Mouse (Mus musculus): ENCODE results near the gene Mup6. TPM values are rescaled to one million over a fixed set of nuclear protein-coding genes. Genes with fewer than 3 reads are reported as not detected.

The Mup6 gene
- polyA plus RNA-seq (2012; rRNA removed): not detected in 2 replicates
- polyA plus RNA-seq (2014; fragmentation: Nextera tagmentation; extraction: Ambion mirVana): not detected in 2 replicates

DNA sequence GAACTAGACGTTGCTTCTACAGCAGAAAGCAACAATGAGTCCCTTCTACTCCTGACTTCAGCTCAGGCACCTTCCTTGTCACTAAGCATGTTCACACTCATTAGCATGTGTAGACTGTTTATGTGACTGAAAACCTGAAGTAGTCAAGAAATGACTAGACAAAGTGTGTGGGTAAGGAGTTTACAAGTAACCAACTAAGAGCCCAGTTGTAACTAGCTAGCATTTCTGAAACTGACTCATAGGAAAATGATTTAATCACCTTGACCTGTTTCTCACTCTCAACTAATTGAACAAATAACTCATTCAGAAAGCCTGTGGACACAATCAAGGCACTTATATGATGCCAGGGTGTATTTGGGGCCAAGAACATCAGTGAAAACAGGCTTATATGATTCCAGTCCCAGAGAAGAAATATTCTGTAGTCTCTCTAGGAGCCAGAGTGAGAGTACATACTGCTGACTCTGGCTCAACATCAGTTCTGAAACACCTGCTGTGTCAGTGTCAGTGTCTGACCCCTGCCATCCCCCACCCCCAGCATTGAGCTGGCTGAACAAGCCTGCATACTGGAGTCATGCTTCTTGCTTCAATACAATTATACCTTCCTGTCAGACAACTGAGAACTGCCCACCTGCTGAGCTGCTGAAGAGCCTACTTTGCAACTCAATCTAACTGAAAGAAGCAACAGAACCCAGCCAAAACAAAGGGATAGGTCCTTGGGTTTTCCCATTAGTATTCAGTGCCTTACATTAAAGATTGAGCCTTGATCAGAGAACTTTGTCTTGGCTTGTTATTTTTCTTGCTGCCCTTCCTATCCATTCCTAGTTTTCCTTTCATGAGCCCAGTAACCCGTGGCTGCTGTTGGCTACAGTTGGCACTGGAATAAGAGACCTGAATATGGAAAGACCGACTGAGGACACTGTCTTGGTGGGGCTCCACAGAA is at the start of gene Mup6:
TSS of gene Mup6 (plus strand) at position 890 of the 940 bp plus-strand sequence.
- no peaks in the 10 kb centered on the region for H3K27me3 ChIP-seq (ENCODE audit: control insufficient read depth, insufficient read depth, low read length)
- H3K4me3 ChIP-seq (replicated peaks; ENCODE audit: low read length): no peak within 1 kb of the TSS
- no peaks in the 10 kb centered on the region for H3K4me1 ChIP-seq (ENCODE audit: control insufficient read depth, insufficient read depth, low read length)
- DNase-seq (ENCODE audit: low spot score) (no peak), ATAC-seq (ENCODE audit: low FRiP score, low read depth) (no peak)
- H3K4me2 ChIP-seq (replicated peaks; ENCODE audit: low read depth, low read length, severe bottlenecking): no peak within 1 kb of the TSS
- TF ChIP-seq POLR2A (IDR thresholded peaks at IDR 0.05; ENCODE audit: borderline replicate concordance, extremely low read depth, insufficient read depth, insufficient read length): no peak
- 48% methylated on average over 3 of the region's 3 CpGs for WGBS
- no peak within 1 kb of the TSS for H3K9ac ChIP-seq (ENCODE audit: low read depth, low read length, severe bottlenecking)
- no peaks in the 10 kb centered on the region for H3K9me3 ChIP-seq (ENCODE audit: control insufficient read depth, low read length)
- H3K36me3 ChIP-seq (ENCODE audit: control insufficient read depth, insufficient read depth, low read length): no peaks in the 10 kb centered on the region
- H3K27ac ChIP-seq (replicated peaks; ENCODE audit: low read depth, low read length): no peak within 1 kb of the TSS

DNA sequence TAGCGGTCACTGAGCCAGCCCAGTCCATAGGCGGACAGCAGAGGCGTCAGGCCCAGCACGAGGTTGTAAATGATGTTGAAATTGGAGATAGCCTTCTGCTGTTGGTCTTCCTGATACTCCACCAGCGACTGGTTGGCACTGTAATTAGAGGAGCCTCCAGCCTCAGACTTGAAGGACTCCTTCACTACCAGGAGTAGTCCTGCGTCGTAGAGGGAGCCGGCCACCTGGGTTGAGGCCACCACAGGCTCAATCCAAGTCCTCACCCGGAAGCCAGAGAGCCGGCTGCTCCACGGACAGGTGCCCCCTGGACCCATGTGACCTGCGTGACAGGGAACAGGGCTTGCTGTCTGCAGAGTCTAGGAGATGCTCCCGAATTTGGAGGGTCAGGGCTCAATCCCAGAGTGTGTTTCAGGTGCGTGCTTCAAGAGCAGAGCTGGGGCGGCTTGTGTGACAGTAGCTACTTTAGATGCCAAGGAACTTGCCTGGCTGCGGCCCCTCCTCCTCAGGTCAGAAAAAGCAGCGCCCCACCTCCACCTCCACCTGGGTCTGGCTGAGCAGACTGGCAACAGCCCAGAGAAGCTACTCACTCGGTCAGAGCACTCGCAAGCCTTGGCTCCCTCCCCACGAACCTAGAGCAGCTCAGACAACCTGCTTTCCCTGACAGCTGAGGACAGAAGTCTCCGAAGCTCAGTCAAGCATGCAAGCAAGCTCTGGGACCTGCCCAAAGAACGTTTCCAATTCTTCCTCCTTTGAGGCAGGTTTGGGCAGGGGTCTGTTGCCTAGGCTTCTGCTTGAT is 49.3 kb upstream of the Mup6 start, which contains the start of gene Slc46a2:
TSS of gene Slc46a2 (minus strand) at position 449 of the 796 bp plus-strand sequence.
- Histone ChIP-seq H3K9ac (ENCODE audit: low read depth, low read length, severe bottlenecking) (peak within 1 kb of the TSS; percentile 16; the same call in 1 of the 2 replicates), H3K27me3 (ENCODE audit: control insufficient read depth, insufficient read depth, low read length) (peaks cover 7% of the 10 kb centered on the region; the same call in 1 of the 2 replicates), H3K4me2 (replicated peaks; ENCODE audit: low read depth, low read length, severe bottlenecking) (no peak within 1 kb of the TSS), H3K4me3 (replicated peaks; ENCODE audit: low read length) (no peak within 1 kb of the TSS), H3K4me1 (ENCODE audit: control insufficient read depth, insufficient read depth, low read length) (no peaks in the 10 kb centered on the region), H3K9me3 (ENCODE audit: control insufficient read depth, low read length) (no peaks in the 10 kb centered on the region), H3K36me3 (ENCODE audit: control insufficient read depth, insufficient read depth, low read length) (no peaks in the 10 kb centered on the region), H3K27ac (replicated peaks; ENCODE audit: low read depth, low read length) (no peak within 1 kb of the TSS)
- no peak for TF ChIP-seq POLR2A (IDR thresholded peaks at IDR 0.05; ENCODE audit: borderline replicate concordance, extremely low read depth, insufficient read depth, insufficient read length)
- WGBS: 10% methylated on average over 22 of the region's 22 CpGs
- ATAC-seq (ENCODE audit: low FRiP score, low read depth): no peak
- DNase-seq (ENCODE audit: low spot score): no peak

DNA sequence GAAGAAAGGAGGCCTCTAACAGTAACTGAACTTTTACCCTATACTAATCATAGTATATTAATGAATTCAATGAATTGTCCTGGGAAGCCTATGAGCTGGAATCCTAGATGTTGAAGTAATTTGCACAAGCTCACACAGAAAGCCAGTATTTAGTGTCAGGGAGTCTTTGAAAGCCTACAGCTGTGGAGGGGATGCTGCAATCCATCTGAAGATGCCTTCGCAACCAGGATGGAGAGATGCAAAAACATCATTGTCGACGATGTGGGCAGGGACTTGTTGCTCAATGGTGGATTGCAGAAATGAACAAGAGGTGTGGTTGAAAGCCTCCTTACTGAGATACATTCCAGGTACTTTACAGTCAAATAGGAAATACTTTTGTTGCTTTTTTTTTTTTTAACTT is 46.1 kb upstream of the Mup6 start:
- TF ChIP-seq POLR2A (IDR thresholded peaks at IDR 0.05; ENCODE audit: borderline replicate concordance, extremely low read depth, insufficient read depth, insufficient read length): no peak
- Histone ChIP-seq H3K9me3 (ENCODE audit: control insufficient read depth, low read length) (no peaks in the 10 kb centered on the region), H3K27ac (replicated peaks; ENCODE audit: low read depth, low read length) (no peak overlapping the region), H3K9ac (ENCODE audit: low read depth, low read length, severe bottlenecking) (no peak overlapping the region), H3K4me1 (ENCODE audit: control insufficient read depth, insufficient read depth, low read length) (no peaks in the 10 kb centered on the region), H3K4me3 (replicated peaks; ENCODE audit: low read length) (no peak overlapping the region), H3K27me3 (ENCODE audit: control insufficient read depth, insufficient read depth, low read length) (peaks cover 7% of the 10 kb centered on the region; the same call in 1 of the 2 replicates), H3K36me3 (ENCODE audit: control insufficient read depth, insufficient read depth, low read length) (no peaks in the 10 kb centered on the region), H3K4me2 (replicated peaks; ENCODE audit: low read depth, low read length, severe bottlenecking) (no peak overlapping the region)
- ATAC-seq (ENCODE audit: low FRiP score, low read depth): no peak
- 86% methylated on average over 3 of the region's 3 CpGs for WGBS
- no peak for DNase-seq (ENCODE audit: low spot score)

DNA sequence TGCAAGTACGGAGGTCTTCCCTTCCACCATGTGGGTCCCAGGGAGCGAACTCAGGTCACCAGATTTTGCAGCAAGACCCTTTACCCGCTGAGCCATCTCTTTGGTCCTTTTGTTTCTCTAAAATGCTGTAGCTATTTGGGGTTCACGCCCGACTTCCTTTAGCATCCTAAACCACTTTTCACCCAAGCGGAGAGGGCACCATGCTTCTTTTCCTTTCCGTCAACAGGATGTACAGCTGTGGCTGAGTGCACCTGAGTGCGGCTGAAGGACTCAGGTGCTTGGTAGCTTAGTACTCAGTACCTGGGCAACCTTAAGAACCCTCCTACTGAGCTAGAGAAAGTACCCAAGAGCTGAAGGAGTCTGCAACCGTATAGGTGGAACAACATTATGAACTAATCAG is 39.0 kb upstream of the Mup6 start:
- DNase-seq (ENCODE audit: low spot score) (no peak), ATAC-seq (ENCODE audit: low FRiP score, low read depth) (no peak)
- Histone ChIP-seq H3K9ac (ENCODE audit: low read depth, low read length, severe bottlenecking) (no peak overlapping the region), H3K4me1 (ENCODE audit: control insufficient read depth, insufficient read depth, low read length) (no peaks in the 10 kb centered on the region), H3K36me3 (ENCODE audit: control insufficient read depth, insufficient read depth, low read length) (no peaks in the 10 kb centered on the region), H3K4me3 (replicated peaks; ENCODE audit: low read length) (no peak overlapping the region), H3K9me3 (ENCODE audit: control insufficient read depth, low read length) (no peaks in the 10 kb centered on the region), H3K4me2 (replicated peaks; ENCODE audit: low read depth, low read length, severe bottlenecking) (no peak overlapping the region), H3K27ac (replicated peaks; ENCODE audit: low read depth, low read length) (no peak overlapping the region), H3K27me3 (ENCODE audit: control insufficient read depth, insufficient read depth, low read length) (no peaks in the 10 kb centered on the region)
- TF ChIP-seq POLR2A (IDR thresholded peaks at IDR 0.05; ENCODE audit: borderline replicate concordance, extremely low read depth, insufficient read depth, insufficient read length): no peak
- WGBS: 91% methylated on average over 9 of the region's 9 CpGs

DNA sequence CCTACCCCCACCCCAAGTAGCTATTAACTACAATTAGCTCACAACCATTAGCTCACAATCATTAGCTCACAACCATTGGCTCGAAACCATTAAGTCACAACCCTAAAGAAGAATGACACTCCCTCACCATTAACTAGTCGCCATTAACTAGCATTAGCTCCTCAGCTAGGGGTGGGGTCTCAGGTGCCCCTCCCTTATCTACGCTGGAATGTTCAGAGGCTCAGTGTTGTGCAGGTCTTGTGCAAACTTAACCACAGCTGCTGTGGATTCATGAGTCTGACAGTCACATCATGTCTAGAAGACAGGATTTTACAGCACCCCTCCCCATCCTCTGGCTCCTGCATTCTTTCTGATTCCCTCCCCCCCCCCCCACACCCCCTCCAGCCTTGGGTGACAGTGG is 36.4 kb upstream of the Mup6 start:
- ATAC-seq (ENCODE audit: low FRiP score, low read depth) (no peak), DNase-seq (ENCODE audit: low spot score) (no peak)
- Histone ChIP-seq H3K27ac (replicated peaks; ENCODE audit: low read depth, low read length) (no peak overlapping the region), H3K9me3 (ENCODE audit: control insufficient read depth, low read length) (no peaks in the 10 kb centered on the region), H3K36me3 (ENCODE audit: control insufficient read depth, insufficient read depth, low read length) (no peaks in the 10 kb centered on the region), H3K4me1 (ENCODE audit: control insufficient read depth, insufficient read depth, low read length) (no peaks in the 10 kb centered on the region), H3K9ac (ENCODE audit: low read depth, low read length, severe bottlenecking) (no peak overlapping the region), H3K4me3 (replicated peaks; ENCODE audit: low read length) (no peak overlapping the region), H3K4me2 (replicated peaks; ENCODE audit: low read depth, low read length, severe bottlenecking) (no peak overlapping the region), H3K27me3 (ENCODE audit: control insufficient read depth, insufficient read depth, low read length) (no peaks in the 10 kb centered on the region)
- no peak for TF ChIP-seq POLR2A (IDR thresholded peaks at IDR 0.05; ENCODE audit: borderline replicate concordance, extremely low read depth, insufficient read depth, insufficient read length)
- WGBS: 89% methylated on average over 3 of the region's 3 CpGs
